Mouse (Mus musculus) bone marrow, adult 2 months (tissue): ENCODE data around the gene Samd5.

Experiments
- CTCF ChIP-seq: fragments of 200-500 bp; IDR thresholded peaks from 2 replicates; pipeline ENCODE4 v1.5.1; 2011; ENCODE audit warnings: low read length, control low read depth; ENCODE audit not compliant: control insufficient read depth, insufficient read depth
- POLR2A ChIP-seq: fragments of 200-500 bp; IDR thresholded peaks from 2 replicates; pipeline ENCODE4 v1.6.1; 2011; ENCODE audit warnings: low read depth, mild to moderate bottlenecking, control low read depth, low read length, borderline replicate concordance; ENCODE audit not compliant: control insufficient read depth

DNA sequence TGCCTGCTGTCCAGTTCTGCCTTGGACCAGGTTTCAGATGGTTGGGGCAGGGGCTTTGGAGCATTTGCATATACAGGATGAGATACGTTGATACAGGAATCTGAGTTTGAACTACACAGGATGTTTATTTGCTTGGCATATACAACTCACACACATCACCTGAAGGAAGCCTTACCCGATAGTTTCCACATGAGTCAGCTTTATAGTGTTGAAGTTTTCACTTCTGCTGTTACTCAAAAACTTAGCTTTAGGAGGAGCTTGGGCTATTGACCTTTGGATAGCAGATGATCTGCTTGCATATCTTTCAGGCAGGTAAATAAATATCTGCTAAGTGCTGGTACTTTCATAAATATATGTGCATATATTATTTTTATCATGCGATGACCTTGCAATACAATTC is 28.6 kb downstream of the Samd5 start:
- no peak for TF ChIP-seq CTCF
- no peak for TF ChIP-seq POLR2A
